Mouse (Mus musculus) thymus, postnatal 10 days (tissue): ENCODE data around the gene BC051665.

Experiments used
- DNase-seq, 2 experiments: peaks; one replicate each; pipeline ENCODE4 v3.0.0; 2021; ENCODE audit warnings: low spot score in 2 of 2

BC051665 gene

GRCm38 (mm10) chr13:60786264-60786663, at the start of gene BC051665:
Gene BC051665 (minus strand): TSS chr13:60786364.
- no peak for DNase-seq

- peak; percentile 44 to 71 for DNase-seq
These were observed 39.9 kb upstream of the BC051665 start for GRCm38 (mm10) chr13:60826052-60826451.

GRCm38 (mm10) chr13:60820486-60821175, 34.5 kb upstream of the BC051665 start:
- no peak for DNase-seq

- DNase-seq, result peak in 1 of 2 experiments; percentile 44
These were observed 33.3 kb upstream of the BC051665 start for GRCm38 (mm10) chr13:60819469-60819868.

- no peak for DNase-seq
These were observed 27.6 kb upstream of the BC051665 start for GRCm38 (mm10) chr13:60813722-60814121.

- no peak for DNase-seq
These were observed 26.6 kb upstream of the BC051665 start for GRCm38 (mm10) chr13:60812768-60813167.

GRCm38 (mm10) chr13:60809690-60810089, 23.5 kb upstream of the BC051665 start:
- no peak for DNase-seq

- DNase-seq, result no peak
These were observed 16.6 kb upstream of the BC051665 start, which contains the start of gene Ctsll3 for GRCm38 (mm10) chr13:60802749-60803148. Gene Ctsll3 (minus strand): TSS chr13:60802849.

GRCm38 (mm10) chr13:60789466-60789865, 3.3 kb upstream of the BC051665 start:
- DNase-seq, result no peak

- no peak for DNase-seq
These were observed 2.9 kb downstream of the BC051665 start for GRCm38 (mm10) chr13:60783301-60783700.

- no peak for DNase-seq
These were observed 5.6 kb downstream of the BC051665 start for GRCm38 (mm10) chr13:60780534-60780933.

GRCm38 (mm10) chr13:60761161-60761560, 25.0 kb downstream of the BC051665 start:
- DNase-seq, result no peak

- no peak for DNase-seq
These were observed 25.8 kb downstream of the BC051665 start for GRCm38 (mm10) chr13:60760392-60760791.

- DNase-seq, result peak in 1 of 2 experiments; percentile 33
These were observed 27.0 kb downstream of the BC051665 start for GRCm38 (mm10) chr13:60759136-60759535.

- DNase-seq, result no peak
These were observed 28.9 kb downstream of the BC051665 start for GRCm38 (mm10) chr13:60757292-60757691.

- no peak for DNase-seq
These were observed 30.9 kb downstream of the BC051665 start for GRCm38 (mm10) chr13:60755251-60755650.

- DNase-seq, result no peak
These were observed 32.9 kb downstream of the BC051665 start for GRCm38 (mm10) chr13:60753216-60753615.

GRCm38 (mm10) chr13:60750930-60751329, 35.2 kb downstream of the BC051665 start:
- DNase-seq, result no peak

- DNase-seq, result peak in 1 of 2 experiments; percentile 25
These were observed 37.6 kb downstream of the BC051665 start for GRCm38 (mm10) chr13:60748556-60748955.

- no peak for DNase-seq
These were observed 39.0 kb downstream of the BC051665 start for GRCm38 (mm10) chr13:60747201-60747600.

GRCm38 (mm10) chr13:60746271-60746670, 39.9 kb downstream of the BC051665 start:
- DNase-seq, result peak in 1 of 2 experiments; percentile 51

- no peak for DNase-seq
These were observed 40.8 kb downstream of the BC051665 start for GRCm38 (mm10) chr13:60745358-60745757.

GRCm38 (mm10) chr13:60744736-60745135, 41.4 kb downstream of the BC051665 start:
- DNase-seq, result no peak

- peak; percentile 71 to 86 for DNase-seq
These were observed 42.1 kb downstream of the BC051665 start for GRCm38 (mm10) chr13:60744078-60744460.
